Mouse (Mus musculus): Measurements from ENCODE around the gene Olfr1471.
"Not testable (repeated sequence)": the region's sequence is repeated elsewhere in the genome, so short reads cannot be mapped to it uniquely, and the experiment has no call there.

Olfr1471 gene

GRCm38 (mm10) chr19:13443109-13443508 is at the start of gene Olfr1471:
Gene Olfr1471 (plus strand): TSS chr19:13443409.
- DNase-seq (ENCODE audit: low read depth, low spot score) = not testable (repeated sequence)

- DNase-seq (ENCODE audit: low read depth, low spot score) = no peak
Observed at GRCm38 (mm10) chr19:13407549-13407948, 35.7 kb upstream of the Olfr1471 start, which contains the start of gene Olfr1469. Gene Olfr1469 (plus strand): TSS chr19:13407849.

- no peak for DNase-seq (ENCODE audit: low read depth, low spot score)
Observed at GRCm38 (mm10) chr19:13455986-13456385, 12.8 kb downstream of the Olfr1471 start, which contains the start of gene Olfr1472. Gene Olfr1472 (minus strand): TSS chr19:13456086.

- DNase-seq (ENCODE audit: low read depth, low spot score) = not testable (repeated sequence)
Observed at GRCm38 (mm10) chr19:13469265-13469664, 26.1 kb downstream of the Olfr1471 start, which contains the start of gene Olfr1474. Gene Olfr1474 (plus strand): TSS chr19:13469565.

- no peak for DNase-seq (ENCODE audit: low read depth, low spot score)
Observed at GRCm38 (mm10) chr19:13480096-13480495, 36.9 kb downstream of the Olfr1471 start, which contains the start of gene Olfr1475. Gene Olfr1475 (minus strand): TSS chr19:13480196.

GRCm38 (mm10) chr19:13500246-13500645 is 57.0 kb downstream of the Olfr1471 start, which contains the start of gene Olfr1477:
Gene Olfr1477 (plus strand): TSS chr19:13500546.
- DNase-seq (ENCODE audit: low read depth, low spot score) = no peak

Data from 3T3-L1 (cell line).